Mouse (Mus musculus): ENCODE results near the gene 4931428F04Rik. TPM values are rescaled to one million over a fixed set of nuclear protein-coding genes. Genes with fewer than 3 reads are reported as not detected.

4931428F04Rik gene
- 5.4 and 6.7 TPM in 2 replicates for polyA plus RNA-seq (2015; fragmentation: Nextera tagmentation; extraction: Ambion mirVana)

DNA sequence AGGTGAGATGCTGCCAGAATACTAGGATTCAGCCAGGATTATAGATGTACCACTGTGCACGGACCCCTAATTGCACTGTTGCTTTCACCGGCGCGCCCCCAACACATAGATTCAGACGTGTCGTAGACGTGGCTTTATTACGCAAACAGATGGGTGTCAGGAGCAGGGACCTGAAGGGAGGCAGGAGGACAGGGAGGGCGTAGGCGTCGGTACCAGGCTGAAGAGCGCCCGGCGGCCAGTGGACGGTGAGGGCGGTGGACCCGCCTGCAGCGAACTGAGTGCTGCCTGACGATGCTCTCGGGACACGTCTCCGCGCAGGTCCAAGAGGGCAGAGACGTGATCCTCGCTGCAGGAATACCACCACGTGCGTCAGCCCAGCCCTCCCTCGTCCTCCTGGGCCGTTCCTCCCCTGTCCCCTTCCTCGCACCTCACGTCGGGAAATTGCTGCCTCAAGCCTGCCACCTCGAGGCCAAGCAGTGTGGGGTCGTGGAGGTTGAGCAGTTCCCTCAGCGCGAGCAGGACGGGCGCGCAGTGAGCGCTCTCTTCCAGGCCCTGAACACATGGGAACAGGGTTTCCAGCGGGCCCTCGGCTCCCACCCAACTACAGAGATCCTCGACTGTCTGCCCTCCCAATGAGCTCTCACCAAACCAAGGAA lies at the start of gene 4931428F04Rik:
4931428F04Rik (minus strand) TSS at position 60 of the 656 bp plus-strand sequence.
- Histone ChIP-seq H3K27me3 (ENCODE audit: control insufficient read depth, insufficient read depth, low read length) (peaks cover 6% of the 10 kb centered on the region; the same call in 1 of the 2 replicates), H3K9me3 (replicated peaks; ENCODE audit: control insufficient read depth, low read length) (no peaks in the 10 kb centered on the region), H3K4me1 (ENCODE audit: control insufficient read depth, insufficient read depth, low read length) (peaks cover 14% of the 10 kb centered on the region), H3K4me3 (ENCODE audit: low read length) (peak within 1 kb of the TSS; percentile 65), H3K27ac (ENCODE audit: low read length) (peak within 1 kb of the TSS; percentile 80), H3K4me2 (ENCODE audit: low read depth, low read length) (peak within 1 kb of the TSS; percentile 89), H3K9ac (ENCODE audit: low read length) (peak within 1 kb of the TSS; percentile 76), H3K36me3 (ENCODE audit: control insufficient read depth, insufficient read depth) (no peaks in the 10 kb centered on the region)
- WGBS, result 3% methylated on average over 43 of the region's 43 CpGs
- ATAC-seq (replicated peaks; ENCODE audit: extremely low read depth, insufficient read depth, low FRiP score), result peak; percentile 5; the same call in 1 of the 2 replicates

DNA sequence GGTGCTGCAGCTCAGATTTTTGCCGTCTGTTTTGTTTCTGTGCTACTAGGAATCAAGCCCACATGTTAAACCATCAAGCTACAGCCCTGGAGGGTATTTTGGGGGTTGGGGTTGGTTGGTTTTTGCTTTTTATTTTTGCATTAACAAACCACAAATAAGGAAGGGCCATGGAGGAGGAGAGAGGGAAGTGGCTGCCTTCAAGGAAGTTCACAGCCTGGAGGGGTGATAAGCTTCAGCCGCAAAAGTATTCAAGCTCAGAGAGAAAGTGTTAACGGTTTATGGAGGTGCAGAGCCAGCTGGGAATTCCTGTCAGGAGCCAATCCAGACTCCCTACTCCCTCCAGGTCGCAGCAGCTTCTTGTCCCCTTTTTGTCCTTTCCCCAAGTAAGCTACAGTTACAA lies 49.3 kb upstream of the 4931428F04Rik start:
- WGBS, result 15% methylated on average over 4 of the region's 4 CpGs
- H3K4me2 ChIP-seq (ENCODE audit: low read depth, low read length), result no peak overlapping the region
- no peaks in the 10 kb centered on the region for H3K27me3 ChIP-seq (ENCODE audit: control insufficient read depth, insufficient read depth, low read length)
- H3K27ac ChIP-seq (ENCODE audit: low read length), result peak overlapping the region; percentile 46; the same call in 1 of the 2 replicates
- no peak for ATAC-seq (replicated peaks; ENCODE audit: extremely low read depth, insufficient read depth, low FRiP score)
- no peak overlapping the region for H3K4me3 ChIP-seq (ENCODE audit: low read length)
- peaks cover 29% of the 10 kb centered on the region for H3K36me3 ChIP-seq (ENCODE audit: control insufficient read depth, insufficient read depth)
- no peaks in the 10 kb centered on the region for H3K9me3 ChIP-seq (replicated peaks; ENCODE audit: control insufficient read depth, low read length)
- H3K4me1 ChIP-seq (ENCODE audit: control insufficient read depth, insufficient read depth, low read length), result peaks cover 27% of the 10 kb centered on the region
- H3K9ac ChIP-seq (ENCODE audit: low read length), result 0 out of 2 replicates have a peak overlapping the region, but pooled peaks have one; percentile 13

GRCm38 (mm10) chr8:105336373-105337130 lies 46.9 kb upstream of the 4931428F04Rik start:
- Histone ChIP-seq H3K9me3 (replicated peaks; ENCODE audit: control insufficient read depth, low read length) (no peaks in the 10 kb centered on the region), H3K9ac (ENCODE audit: low read length) (no peak overlapping the region), H3K27ac (ENCODE audit: low read length) (no peak overlapping the region), H3K4me1 (ENCODE audit: control insufficient read depth, insufficient read depth, low read length) (peaks cover 26% of the 10 kb centered on the region), H3K27me3 (ENCODE audit: control insufficient read depth, insufficient read depth, low read length) (no peaks in the 10 kb centered on the region), H3K36me3 (ENCODE audit: control insufficient read depth, insufficient read depth) (peaks cover 39% of the 10 kb centered on the region), H3K4me2 (ENCODE audit: low read depth, low read length) (no peak overlapping the region), H3K4me3 (ENCODE audit: low read length) (no peak overlapping the region)
- WGBS, result 74% methylated on average over 32 of the region's 32 CpGs
- ATAC-seq (replicated peaks; ENCODE audit: extremely low read depth, insufficient read depth, low FRiP score), result no peak

DNA sequence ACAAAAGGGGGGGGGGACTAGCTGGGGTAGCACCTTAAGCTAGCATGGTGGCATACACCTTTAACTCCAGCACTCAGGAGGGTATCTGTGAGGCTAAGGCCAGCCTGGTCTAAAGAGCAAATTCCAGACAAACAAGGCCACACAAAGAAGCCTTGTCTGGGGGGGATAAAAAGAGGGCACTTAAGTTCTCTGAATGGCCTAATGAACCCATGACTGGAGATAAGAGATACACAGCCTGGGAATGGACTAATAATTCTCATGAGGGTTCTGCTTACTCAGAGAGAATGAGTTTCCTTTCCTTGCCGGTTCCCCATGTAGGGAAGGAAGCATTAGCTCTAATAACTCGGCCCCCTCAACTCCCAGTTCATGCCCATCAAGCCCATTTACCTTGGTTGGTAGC lies 42.9 kb upstream of the 4931428F04Rik start:
- Histone ChIP-seq H3K4me3 (ENCODE audit: low read length) (no peak overlapping the region), H3K36me3 (ENCODE audit: control insufficient read depth, insufficient read depth) (peaks cover 67% of the 10 kb centered on the region), H3K27me3 (ENCODE audit: control insufficient read depth, insufficient read depth, low read length) (no peaks in the 10 kb centered on the region), H3K27ac (ENCODE audit: low read length) (no peak overlapping the region), H3K9ac (ENCODE audit: low read length) (no peak overlapping the region), H3K4me2 (ENCODE audit: low read depth, low read length) (no peak overlapping the region), H3K4me1 (ENCODE audit: control insufficient read depth, insufficient read depth, low read length) (peaks cover under 1% of the 10 kb centered on the region; the same call in 1 of the 2 replicates), H3K9me3 (replicated peaks; ENCODE audit: control insufficient read depth, low read length) (no peaks in the 10 kb centered on the region)
- no peak for ATAC-seq (replicated peaks; ENCODE audit: extremely low read depth, insufficient read depth, low FRiP score)
- 40% methylated on average over 2 of the region's 2 CpGs for WGBS

- Histone ChIP-seq H3K27ac (ENCODE audit: low read length) (no peak overlapping the region), H3K4me2 (ENCODE audit: low read depth, low read length) (no peak overlapping the region), H3K9ac (ENCODE audit: low read length) (no peak overlapping the region), H3K9me3 (replicated peaks; ENCODE audit: control insufficient read depth, low read length) (no peaks in the 10 kb centered on the region), H3K4me1 (ENCODE audit: control insufficient read depth, insufficient read depth, low read length) (peaks cover 7% of the 10 kb centered on the region), H3K27me3 (ENCODE audit: control insufficient read depth, insufficient read depth, low read length) (no peaks in the 10 kb centered on the region), H3K36me3 (ENCODE audit: control insufficient read depth, insufficient read depth) (peaks cover 65% of the 10 kb centered on the region), H3K4me3 (ENCODE audit: low read length) (no peak overlapping the region)
- WGBS, result 92% methylated on average over 9 of the region's 9 CpGs
- ATAC-seq (replicated peaks; ENCODE audit: extremely low read depth, insufficient read depth, low FRiP score), result no peak
These were observed 42.3 kb upstream of the 4931428F04Rik start for GRCm38 (mm10) chr8:105331931-105332330.

DNA sequence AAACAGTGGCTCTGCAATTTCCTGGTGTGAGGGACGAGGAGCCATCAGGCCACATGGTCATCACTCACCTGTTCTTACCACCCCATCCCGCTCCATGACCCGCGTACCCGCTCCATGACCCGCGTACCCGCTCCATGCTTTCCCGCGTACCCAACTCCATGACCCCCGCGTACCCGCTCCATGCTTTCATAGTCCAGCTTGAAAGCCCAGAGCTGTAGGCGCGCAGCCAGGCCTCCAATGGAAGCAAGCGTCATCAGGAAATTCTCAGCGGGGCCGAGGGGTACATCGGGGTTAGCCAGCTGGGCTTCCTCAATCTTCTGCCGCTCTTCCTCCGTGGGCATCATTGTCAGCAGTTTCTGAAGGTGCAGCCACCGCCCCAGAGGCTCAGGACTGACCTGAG lies 41.8 kb upstream of the 4931428F04Rik start:
- H3K9me3 ChIP-seq (replicated peaks; ENCODE audit: control insufficient read depth, low read length), result no peaks in the 10 kb centered on the region
- H3K27ac ChIP-seq (ENCODE audit: low read length), result no peak overlapping the region
- no peak overlapping the region for H3K4me3 ChIP-seq (ENCODE audit: low read length)
- peaks cover 60% of the 10 kb centered on the region for H3K36me3 ChIP-seq (ENCODE audit: control insufficient read depth, insufficient read depth)
- no peaks in the 10 kb centered on the region for H3K27me3 ChIP-seq (ENCODE audit: control insufficient read depth, insufficient read depth, low read length)
- peaks cover 9% of the 10 kb centered on the region for H3K4me1 ChIP-seq (ENCODE audit: control insufficient read depth, insufficient read depth, low read length)
- ATAC-seq (replicated peaks; ENCODE audit: extremely low read depth, insufficient read depth, low FRiP score), result no peak
- no peak overlapping the region for H3K9ac ChIP-seq (ENCODE audit: low read length)
- WGBS, result 92% methylated on average over 22 of the region's 22 CpGs
- H3K4me2 ChIP-seq (ENCODE audit: low read depth, low read length), result no peak overlapping the region

GRCm38 (mm10) chr8:105330325-105330724 lies 40.7 kb upstream of the 4931428F04Rik start:
- 94% methylated on average over 12 of the region's 12 CpGs for whole genome bisulfite sequencing
- no peak for ATAC-seq (replicated peaks; ENCODE audit: extremely low read depth, insufficient read depth, low FRiP score)

GRCm38 (mm10) chr8:105326968-105327367 lies 37.3 kb upstream of the 4931428F04Rik start:
- Histone ChIP-seq H3K9ac (ENCODE audit: low read length) (peak overlapping the region; percentile 97), H3K4me3 (ENCODE audit: low read length) (peak overlapping the region; percentile 96), H3K27ac (ENCODE audit: low read length) (peak overlapping the region; percentile 87), H3K27me3 (ENCODE audit: control insufficient read depth, insufficient read depth, low read length) (no peaks in the 10 kb centered on the region), H3K4me2 (ENCODE audit: low read depth, low read length) (peak overlapping the region; percentile 81), H3K4me1 (ENCODE audit: control insufficient read depth, insufficient read depth, low read length) (peaks cover 17% of the 10 kb centered on the region), H3K36me3 (ENCODE audit: control insufficient read depth, insufficient read depth) (peaks cover 40% of the 10 kb centered on the region), H3K9me3 (replicated peaks; ENCODE audit: control insufficient read depth, low read length) (no peaks in the 10 kb centered on the region)
- 26% methylated on average over 6 of the region's 6 CpGs for WGBS
- ATAC-seq (replicated peaks; ENCODE audit: extremely low read depth, insufficient read depth, low FRiP score), result no peak

More at GRCm38 (mm10) chr8:105330325-105330724, 40.7 kb upstream of the 4931428F04Rik start:
- no peaks in the 10 kb centered on the region for H3K27me3 ChIP-seq (ENCODE audit: control insufficient read depth, insufficient read depth, low read length)
- H3K36me3 ChIP-seq (ENCODE audit: control insufficient read depth, insufficient read depth), result peaks cover 50% of the 10 kb centered on the region
- H3K27ac ChIP-seq (ENCODE audit: low read length), result no peak overlapping the region
- no peak overlapping the region for H3K4me3 ChIP-seq (ENCODE audit: low read length)
- no peaks in the 10 kb centered on the region for H3K9me3 ChIP-seq (replicated peaks; ENCODE audit: control insufficient read depth, low read length)
- H3K4me1 ChIP-seq (ENCODE audit: control insufficient read depth, insufficient read depth, low read length), result peaks cover 13% of the 10 kb centered on the region
- H3K4me2 ChIP-seq (ENCODE audit: low read depth, low read length), result no peak overlapping the region
- no peak overlapping the region for H3K9ac ChIP-seq (ENCODE audit: low read length)

GRCm38 (mm10) chr8:105326141-105326672 lies 36.5 kb upstream of the 4931428F04Rik start, which contains the start of the genes Lrrc29 and Tmem208:
Gene Lrrc29, minus strand, starts transcription at chr8:105326278.
Gene Tmem208, plus strand, starts transcription at chr8:105326354.
- peak; percentile 92 for ATAC-seq (replicated peaks; ENCODE audit: extremely low read depth, insufficient read depth, low FRiP score)
- peaks cover 34% of the 10 kb centered on the region for H3K36me3 ChIP-seq (ENCODE audit: control insufficient read depth, insufficient read depth)
- H3K27me3 ChIP-seq (ENCODE audit: control insufficient read depth, insufficient read depth, low read length), result no peaks in the 10 kb centered on the region
- WGBS, result under 1% methylated on average over 36 of the region's 36 CpGs
- peak within 1 kb of the TSS; percentile 96 for H3K4me2 ChIP-seq (ENCODE audit: low read depth, low read length)
- peaks cover 17% of the 10 kb centered on the region for H3K4me1 ChIP-seq (ENCODE audit: control insufficient read depth, insufficient read depth, low read length)
- peak within 1 kb of the TSS; percentile 97 for H3K9ac ChIP-seq (ENCODE audit: low read length)
- H3K4me3 ChIP-seq (ENCODE audit: low read length), result peak within 1 kb of the TSS; percentile 96
- peak within 1 kb of the TSS; percentile 87 for H3K27ac ChIP-seq (ENCODE audit: low read length)
- no peaks in the 10 kb centered on the region for H3K9me3 ChIP-seq (replicated peaks; ENCODE audit: control insufficient read depth, low read length)
